Mouse (Mus musculus) brain, embryonic 14.5 days (tissue): Measurements from ENCODE around the gene Olfr389.

Source experiments
- CTCF ChIP-seq: fragments of 200-500 bp; IDR thresholded peaks from 2 replicates; pipeline ENCODE4 v1.5.1; 2012; ENCODE audit warnings: inconsistent platforms, mild to moderate bottlenecking, moderate library complexity, borderline replicate concordance; ENCODE audit not compliant: insufficient read depth, insufficient read length; ENCODE audit errors: extremely low read depth
- POLR2A ChIP-seq: fragments of 200-500 bp; IDR thresholded peaks from 2 replicates; pipeline ENCODE4 v1.6.1; 2012; ENCODE audit warnings: mild to moderate bottlenecking, inconsistent platforms, borderline replicate concordance; ENCODE audit not compliant: poor library complexity, insufficient read depth, insufficient read length, severe bottlenecking; ENCODE audit errors: extremely low read depth

DNA sequence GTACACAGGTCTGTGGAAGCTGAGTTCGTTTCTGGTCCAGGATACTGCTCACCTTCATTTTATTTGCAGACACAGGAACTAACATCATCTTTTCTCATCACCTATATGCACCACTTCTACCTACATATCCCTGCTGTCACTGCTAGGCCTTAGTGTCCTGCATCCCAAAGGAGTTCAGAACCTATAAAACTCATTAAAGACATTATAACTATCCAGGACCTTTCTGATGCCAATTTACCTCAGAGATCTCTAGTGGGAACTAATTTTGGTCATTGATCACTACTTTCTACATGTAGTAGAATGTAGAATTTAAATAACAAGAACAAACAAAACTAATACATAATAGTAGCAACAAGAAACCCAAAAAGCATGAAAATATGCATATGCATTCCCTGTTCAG is 22.4 kb upstream of the Olfr389 start, which contains the start of gene Olfr391-ps:
- no peak for TF ChIP-seq CTCF
- TF ChIP-seq POLR2A: no peak
